Mouse (Mus musculus) MEL (cell line): ENCODE data around the gene Nsun2. TPM values are rescaled to one million over a fixed set of nuclear protein-coding genes. Genes with fewer than 3 reads are reported as not detected.

Experiments used
- DNase-seq: peaks from one replicate; pipeline ENCODE4 v3.0.0; 2011; ENCODE audit warnings: low read depth, low spot score
- H3K27ac ChIP-seq: 2 replicates; pipeline ENCODE4 v1.5.1; 2012; ENCODE audit warnings: low read depth, mild to moderate bottlenecking, control low read depth, low read length, moderate library complexity; ENCODE audit not compliant: control insufficient read depth
- H3K27me3 ChIP-seq, 2 experiments: fragments of 150-350 bp in 1 of 2; sonication (generic) in 1 of 2; 2 replicates each; pipeline ENCODE4 v1.6.1; 2012; ENCODE audit warnings: low read length in 2 of 2, mild to moderate bottlenecking in 2 of 2, improper control_type of control experiment in 1 of 2, moderate library complexity in 1 of 2; ENCODE audit not compliant: insufficient read depth in 2 of 2, control insufficient read depth in 1 of 2
- H3K36me3 ChIP-seq, 2 experiments: 2 replicates each; pipeline ENCODE4 v1.6.1; 2012 to 2014; ENCODE audit warnings: low read length in 2 of 2, improper control_type of control experiment in 1 of 2, inconsistent platforms in 1 of 2, mild to moderate bottlenecking in 1 of 2; ENCODE audit not compliant: insufficient read depth in 2 of 2, control insufficient read depth in 1 of 2
- H3K4me1 ChIP-seq, 2 experiments: fragments of 150-350 bp in 1 of 2; sonication (generic) in 1 of 2; 2 replicates each; pipeline ENCODE4 v1.6.1; 2012; ENCODE audit warnings: low read length in 2 of 2, improper control_type of control experiment in 1 of 2, mild to moderate bottlenecking in 1 of 2; ENCODE audit not compliant: insufficient read depth in 2 of 2, control insufficient read depth in 1 of 2
- H3K4me3 ChIP-seq, 2 experiments: fragments of 150-350 bp in 1 of 2; sonication (generic) in 1 of 2; 2 replicates each; pipeline ENCODE4 v1.5.1; 2012; ENCODE audit warnings: low read depth in 2 of 2, low read length in 2 of 2, mild to moderate bottlenecking in 2 of 2, moderate library complexity in 2 of 2, control low read depth in 1 of 2, improper control_type of control experiment in 1 of 2; ENCODE audit not compliant: control insufficient read depth in 1 of 2, insufficient read depth in 1 of 2
- H3K79me2 ChIP-seq: 2 replicates; pipeline ENCODE4 v1.6.1; 2012; ENCODE audit warnings: mild to moderate bottlenecking, low read length, moderate library complexity; ENCODE audit not compliant: control insufficient read depth, poor library complexity, insufficient read depth
- H3K9ac ChIP-seq: 2 replicates; pipeline ENCODE4 v1.6.1; 2012; ENCODE audit warnings: low read depth, mild to moderate bottlenecking, control low read depth, low read length, moderate library complexity; ENCODE audit not compliant: control insufficient read depth, poor library complexity, severe bottlenecking
- H3K9me3 ChIP-seq: fragments of 150-350 bp; sonication (generic); replicated peaks from 2 replicates; pipeline ENCODE4 v1.6.1; 2012; ENCODE audit warnings: mild to moderate bottlenecking, low read length, improper control_type of control experiment, moderate library complexity; ENCODE audit not compliant: insufficient read depth
- CHD1 ChIP-seq: IDR thresholded peaks from 2 replicates; pipeline ENCODE4 v1.6.1; 2012; ENCODE audit warnings: low read depth, mild to moderate bottlenecking, inconsistent platforms, low read length, improper control_type of control experiment
- E2F4 ChIP-seq: IDR thresholded peaks from 2 replicates; pipeline ENCODE4 v1.6.1; 2011; ENCODE audit warnings: low read depth, low read length, improper control_type of control experiment, borderline replicate concordance
- ETS1 ChIP-seq: IDR thresholded peaks from 2 replicates; pipeline ENCODE4 v1.6.1; 2012; ENCODE audit warnings: low read depth, mild to moderate bottlenecking, inconsistent platforms, low read length, improper control_type of control experiment, moderate library complexity
- JUND ChIP-seq: IDR thresholded peaks from 2 replicates; pipeline ENCODE4 v1.6.1; 2011; ENCODE audit warnings: low read depth, mild to moderate bottlenecking, improper control_type of control experiment, low read length
- MAFK ChIP-seq: IDR thresholded peaks from 2 replicates; pipeline ENCODE4 v1.6.1; 2011; ENCODE audit warnings: low read depth, mild to moderate bottlenecking, low read length, improper control_type of control experiment, borderline replicate concordance
- MAZ ChIP-seq: IDR thresholded peaks from 2 replicates; pipeline ENCODE4 v1.6.1; 2012; ENCODE audit warnings: low read depth, mild to moderate bottlenecking, inconsistent platforms, low read length, improper control_type of control experiment
- MXI1 ChIP-seq: IDR thresholded peaks from 2 replicates; pipeline ENCODE4 v1.6.1; 2011; ENCODE audit warnings: mild to moderate bottlenecking, low read depth, low read length, improper control_type of control experiment
- MYB ChIP-seq: IDR thresholded peaks from 2 replicates; pipeline ENCODE4 v1.6.1; 2011; ENCODE audit warnings: mild to moderate bottlenecking, low read depth, low read length, improper control_type of control experiment
- MYC ChIP-seq: IDR thresholded peaks from 2 replicates; pipeline ENCODE4 v1.6.1; 2011; ENCODE audit warnings: low read depth, mild to moderate bottlenecking, low read length, improper control_type of control experiment, moderate library complexity
- NRF1 ChIP-seq: IDR thresholded peaks from 2 replicates; pipeline ENCODE4 v1.6.1; 2014; ENCODE audit warnings: low read depth, mild to moderate bottlenecking, inconsistent platforms, low read length, improper control_type of control experiment, moderate library complexity; ENCODE audit not compliant: poor library complexity, insufficient read depth, severe bottlenecking
- POLR2A ChIP-seq, 2 experiments: IDR thresholded peaks; 2 replicates each; pipeline ENCODE4 v1.6.1; 2011 to 2012; ENCODE audit warnings: low read length in 2 of 2, mild to moderate bottlenecking in 2 of 2, control low read depth in 1 of 2, improper control_type of control experiment in 1 of 2, low read depth in 1 of 2, moderate library complexity in 1 of 2; ENCODE audit not compliant: control insufficient read depth in 1 of 2, insufficient read depth in 1 of 2, poor library complexity in 1 of 2
- POLR2AphosphoS5 ChIP-seq: IDR thresholded peaks from 2 replicates; pipeline ENCODE4 v1.6.1; 2012; ENCODE audit warnings: low read depth, borderline replicate concordance, mild to moderate bottlenecking, inconsistent platforms, low read length, moderate library complexity, mixed read lengths
- RAD21 ChIP-seq: IDR thresholded peaks from 2 replicates; pipeline ENCODE4 v1.6.1; 2011; ENCODE audit warnings: mild to moderate bottlenecking, low read depth, low read length, improper control_type of control experiment
- RCOR1 ChIP-seq: IDR thresholded peaks from 2 replicates; pipeline ENCODE4 v1.6.1; 2012; ENCODE audit warnings: low read depth, mild to moderate bottlenecking, inconsistent platforms, low read length, improper control_type of control experiment
- SIN3A ChIP-seq: IDR thresholded peaks from 2 replicates; pipeline ENCODE4 v1.6.1; 2012; ENCODE audit warnings: low read length, improper control_type of control experiment, inconsistent platforms
- TAL1 ChIP-seq: IDR thresholded peaks from 2 replicates; pipeline ENCODE4 v1.6.1; 2012; ENCODE audit warnings: mild to moderate bottlenecking, inconsistent platforms, low read length, moderate library complexity, mixed read lengths
- TBP ChIP-seq: IDR thresholded peaks from 2 replicates; pipeline ENCODE4 v1.8.0; 2011; ENCODE audit warnings: low read depth, low read length, improper control_type of control experiment
- TCF12 ChIP-seq: IDR thresholded peaks from 2 replicates; pipeline ENCODE4 v1.6.1; 2014; ENCODE audit warnings: low read depth, mild to moderate bottlenecking, inconsistent platforms, low read length, improper control_type of control experiment, moderate library complexity
- UBTF ChIP-seq: IDR thresholded peaks from 2 replicates; pipeline ENCODE4 v1.6.1; 2012; ENCODE audit warnings: low read depth, mild to moderate bottlenecking, inconsistent platforms, low read length, improper control_type of control experiment, moderate library complexity, borderline replicate concordance; ENCODE audit not compliant: insufficient read depth
- USF1 ChIP-seq: IDR thresholded peaks from 2 replicates; pipeline ENCODE4 v1.6.1; 2014; ENCODE audit warnings: low read depth, mild to moderate bottlenecking, inconsistent platforms, low read length, improper control_type of control experiment, moderate library complexity
- ZC3H11A ChIP-seq: IDR thresholded peaks from 2 replicates; pipeline ENCODE4 v1.6.1; 2012; ENCODE audit warnings: low read depth, mild to moderate bottlenecking, inconsistent platforms, low read length, improper control_type of control experiment
- ZKSCAN1 ChIP-seq: IDR thresholded peaks from 2 replicates; pipeline ENCODE4 v1.6.1; 2012; ENCODE audit warnings: low read depth, mild to moderate bottlenecking, inconsistent platforms, low read length, improper control_type of control experiment, moderate library complexity
- ZNF384 ChIP-seq: IDR thresholded peaks from 2 replicates; pipeline ENCODE4 v1.6.1; 2012; ENCODE audit warnings: low read depth, mild to moderate bottlenecking, inconsistent platforms, low read length, improper control_type of control experiment
- polyA plus RNA-seq, 2 experiments: library from polyadenylated mRNA; stranded (reverse) in 1 of 2; unstranded in 1 of 2; fragments of >175 nt in 1 of 2; fragments of >200 nt in 1 of 2; gene quantifications; 2 replicates each; pipeline versions ENCODE4 v1.2.1 to v1.2.4; 2012; ENCODE audit warnings: low replicate concordance in 2 of 2, low read depth in 1 of 2; ENCODE audit not compliant: insufficient read length in 2 of 2, insufficient read depth in 1 of 2, missing spikeins in 1 of 2
- total RNA-seq: library from RNA; depleted of rRNA; stranded (reverse); fragments of 300-350 nt; gene quantifications from 2 replicates; pipeline ENCODE4 v1.2.3, GENCODE M21; 2012

Gene Nsun2
- total and polyA plus RNA-seq, 3 experiments = 277 to 303 (median 302) TPM

DNA sequence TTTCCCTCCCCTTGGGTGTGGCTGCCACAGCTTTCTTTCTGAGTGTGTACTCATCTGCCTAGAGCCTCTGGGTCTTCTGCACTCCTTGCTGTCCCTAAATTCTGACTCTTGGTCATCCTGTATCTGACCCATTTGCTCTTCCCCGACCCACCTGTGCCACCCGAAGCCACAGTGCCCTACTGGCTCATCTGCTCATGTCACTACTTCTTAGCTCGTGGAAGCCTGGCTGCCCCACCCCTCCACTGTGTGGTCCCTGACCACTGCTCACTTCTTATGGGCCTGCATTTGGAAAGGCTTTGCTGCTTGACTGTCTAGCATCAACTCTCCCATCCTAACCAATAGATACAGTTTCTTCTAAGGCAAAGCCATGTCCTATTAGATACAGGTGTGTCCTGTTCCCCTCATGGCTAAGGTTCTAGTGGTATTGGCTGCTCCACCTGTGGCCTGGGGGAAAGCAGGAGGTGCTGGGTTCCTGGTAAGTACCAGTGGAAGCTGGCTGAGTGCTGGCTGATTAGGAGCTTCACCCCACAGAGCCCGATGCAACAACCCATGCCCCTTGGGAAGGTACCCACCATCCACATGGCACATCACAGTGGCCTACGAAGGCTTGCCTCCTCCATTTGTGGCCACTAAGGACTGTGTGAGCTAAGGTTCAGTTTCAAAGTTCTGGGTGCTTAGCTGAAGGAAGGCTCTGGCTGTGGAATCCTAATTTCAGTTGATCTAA, 139.8 kb downstream of the Nsun2 start:
- no peaks in the 10 kb centered on the region for H3K4me1 ChIP-seq
- H3K9ac ChIP-seq = no peak overlapping the region
- H3K79me2 ChIP-seq = no peaks in the 10 kb centered on the region
- H3K4me3 ChIP-seq = no peak overlapping the region
- H3K27ac ChIP-seq = no peak overlapping the region
- H3K27me3 ChIP-seq = peaks cover 0 to 2% of the 10 kb centered on the region in 2 experiments; a peak in 2 of 4 replicates
- no peaks in the 10 kb centered on the region for H3K9me3 ChIP-seq
- TF ChIP-seq MXI1 (no peak), JUND (no peak), RCOR1 (no peak), MAFK (no peak), NRF1 (no peak), MYC (no peak), TAL1 (no peak), UBTF (no peak), E2F4 (no peak), ETS1 (no peak), TCF12 (no peak), USF1 (no peak), SIN3A (no peak)
- no peak for DNase-seq
- no peaks in the 10 kb centered on the region for H3K36me3 ChIP-seq

DNA sequence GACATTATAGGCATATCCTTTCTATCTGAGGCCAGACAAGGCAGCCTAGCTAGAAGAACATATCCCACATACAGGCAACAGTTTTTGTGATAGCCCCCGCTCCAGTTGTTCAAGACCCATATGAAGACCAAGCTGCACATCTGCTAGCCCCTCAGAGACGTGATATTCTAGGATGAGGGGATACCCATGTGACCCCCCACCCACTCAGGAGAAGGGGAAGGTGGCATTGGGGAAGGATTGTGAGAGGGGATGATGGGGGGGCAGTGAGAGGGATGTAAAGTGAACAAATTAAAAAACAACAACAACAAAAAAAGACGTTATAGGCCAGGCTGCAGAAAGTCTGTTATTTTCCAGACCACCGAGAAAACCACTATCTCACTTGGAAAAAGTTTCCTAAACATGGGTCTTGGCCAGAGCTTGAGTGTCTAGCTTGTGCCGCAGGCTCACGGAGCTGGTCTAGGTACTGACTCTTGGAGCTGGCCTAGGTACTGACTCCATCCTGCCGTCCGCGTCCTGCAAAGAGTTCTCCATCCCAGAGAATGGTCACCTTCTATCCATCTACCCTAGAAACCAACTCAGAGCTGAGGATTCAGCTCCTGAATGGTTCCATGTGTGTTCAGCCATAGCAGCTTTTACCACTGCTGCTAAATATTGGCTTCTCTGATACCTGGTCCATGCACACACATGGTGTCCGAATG, 140.5 kb downstream of the Nsun2 start:
- Histone ChIP-seq H3K4me3 (no peak overlapping the region), H3K36me3 (no peaks in the 10 kb centered on the region), H3K79me2 (no peaks in the 10 kb centered on the region), H3K9ac (no peak overlapping the region), H3K4me1 (no peaks in the 10 kb centered on the region), H3K27me3 (peaks cover 0 to 2% of the 10 kb centered on the region in 2 experiments; a peak in 2 of 4 replicates), H3K9me3 (no peaks in the 10 kb centered on the region), H3K27ac (no peak overlapping the region)
- DNase-seq = peak; percentile 9
- TF ChIP-seq ZC3H11A (no peak), POLR2A (IDR thresholded peaks at IDR 0.05; ENCODE audit: control insufficient read depth in 1 of 2, insufficient read depth in 1 of 2, low read depth in 1 of 2, low read length in 2 of 2, poor library complexity in 1 of 2) (no peak), MAZ (no peak), ZNF384 (no peak), CHD1 (no peak), TBP (no peak), ZKSCAN1 (no peak), MYB (no peak), POLR2AphosphoS5 (no peak), NRF1 (no peak), RCOR1 (no peak), TCF12 (no peak), MYC (no peak), RAD21 (no peak)
